Mouse (Mus musculus): Measurements from ENCODE around the gene Sec24a.
A peak's percentile ranks its signal among the peaks of the same experiment; 100 is the strongest.
"Not testable (repeated sequence)": the region's sequence is repeated elsewhere in the genome, so short reads cannot be mapped to it uniquely, and the experiment has no call there.

Sec24a gene

GRCm38 (mm10) chr11:51763213-51763907 lies at the start of gene Sec24a, which contains the start of gene Sar1b:
Sec24a (minus strand) TSS chr11:51763634.
Sar1b (plus strand) TSS chr11:51763687.
- DNase-seq (ENCODE audit: low spot score), result peak; percentile 84

DNA sequence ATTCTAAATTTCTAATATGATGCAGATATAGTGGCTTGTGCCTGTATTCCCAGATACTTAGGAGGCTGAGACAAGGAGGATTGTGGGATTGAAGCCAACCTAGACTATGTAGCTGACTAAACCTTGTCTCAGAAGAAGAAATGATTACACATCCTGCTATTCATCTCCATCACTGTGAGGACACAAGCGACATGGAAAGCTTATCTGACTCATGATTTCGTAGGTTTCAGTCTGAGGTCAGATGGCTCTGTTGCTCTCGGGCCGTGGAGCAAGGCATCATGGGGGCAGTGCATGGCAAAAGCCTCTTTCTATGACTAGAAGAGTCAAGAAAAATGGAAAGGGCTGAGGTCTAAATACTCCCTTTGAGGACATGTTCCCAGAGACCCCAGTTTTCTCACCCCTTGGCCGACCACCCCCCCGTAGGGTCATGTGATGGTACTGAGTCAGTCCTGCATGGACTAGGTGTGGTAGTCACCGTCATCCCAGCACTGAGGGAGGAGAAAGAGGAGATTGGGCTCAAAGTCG lies 48.6 kb upstream of the Sec24a start:
- DNase-seq (ENCODE audit: low spot score), result no peak

- no peak for DNase-seq (ENCODE audit: low spot score)
These were observed 47.8 kb upstream of the Sec24a start for GRCm38 (mm10) chr11:51811230-51811629.

DNA sequence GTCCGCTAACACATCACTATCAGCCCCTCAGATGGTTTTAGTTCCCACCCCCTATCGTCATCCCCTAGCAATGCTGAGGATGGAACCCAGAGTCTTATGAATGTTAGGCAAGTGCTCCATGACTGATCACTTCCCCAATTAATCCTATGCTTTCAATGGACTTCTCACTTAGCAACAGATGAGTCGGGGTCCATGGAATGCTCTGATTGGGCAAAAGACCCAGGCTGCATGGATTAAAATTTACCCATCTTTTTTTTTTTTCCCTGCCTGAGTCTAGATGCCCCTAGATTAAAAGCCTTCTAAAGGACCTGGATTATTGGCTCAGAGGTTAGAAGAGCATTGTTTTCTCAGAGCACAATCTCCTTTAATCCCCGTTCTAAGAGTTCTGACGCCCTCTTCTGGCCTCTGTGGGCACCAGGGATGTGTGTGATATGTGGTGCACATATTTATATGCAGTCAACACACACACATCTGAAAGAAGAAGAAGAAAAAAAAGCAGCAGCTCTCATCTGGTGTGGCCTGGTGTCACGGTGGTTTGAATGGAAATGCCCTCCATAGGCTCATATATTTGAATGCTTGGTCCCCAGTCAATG lies 46.3 kb upstream of the Sec24a start:
- peak; percentile 52 for DNase-seq (ENCODE audit: low spot score)

DNA sequence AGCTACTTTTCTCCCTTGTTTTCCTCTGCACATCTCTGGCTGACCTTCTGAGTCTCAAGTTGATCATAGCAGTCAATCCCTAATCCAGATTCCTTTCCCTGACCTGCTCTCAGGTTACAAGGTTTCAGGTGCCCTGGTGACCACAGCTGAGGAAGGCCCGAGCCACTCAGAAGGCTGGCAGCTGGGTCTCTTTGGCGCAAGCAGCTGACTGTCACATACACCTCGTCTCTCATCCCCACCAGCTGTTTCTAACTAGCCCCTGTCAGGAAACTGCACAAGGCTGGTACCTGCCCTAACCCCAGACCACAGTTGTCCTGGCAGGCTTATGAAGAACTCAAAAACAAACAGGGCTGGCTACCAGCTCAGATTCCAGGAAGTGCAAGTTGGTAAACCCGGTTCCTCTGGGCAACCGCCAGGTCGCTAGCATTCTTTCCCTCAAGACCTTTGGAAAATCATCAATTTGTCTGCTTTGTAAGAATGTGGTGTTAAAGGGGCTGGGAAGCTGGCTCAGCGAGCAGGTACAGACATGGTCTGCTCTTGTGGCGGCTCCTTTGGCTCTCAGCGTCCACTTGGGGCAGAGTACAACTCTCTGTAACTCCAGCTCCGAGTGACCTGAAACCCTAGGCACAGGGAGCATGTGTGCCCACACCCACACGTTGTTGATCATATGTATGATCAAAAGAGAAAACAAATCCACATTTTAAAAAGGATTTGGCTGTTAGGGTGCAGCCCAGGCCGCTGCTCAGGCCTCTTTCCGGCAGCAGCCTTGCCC lies 43.9 kb upstream of the Sec24a start:
- no peak for DNase-seq (ENCODE audit: low spot score)

DNA sequence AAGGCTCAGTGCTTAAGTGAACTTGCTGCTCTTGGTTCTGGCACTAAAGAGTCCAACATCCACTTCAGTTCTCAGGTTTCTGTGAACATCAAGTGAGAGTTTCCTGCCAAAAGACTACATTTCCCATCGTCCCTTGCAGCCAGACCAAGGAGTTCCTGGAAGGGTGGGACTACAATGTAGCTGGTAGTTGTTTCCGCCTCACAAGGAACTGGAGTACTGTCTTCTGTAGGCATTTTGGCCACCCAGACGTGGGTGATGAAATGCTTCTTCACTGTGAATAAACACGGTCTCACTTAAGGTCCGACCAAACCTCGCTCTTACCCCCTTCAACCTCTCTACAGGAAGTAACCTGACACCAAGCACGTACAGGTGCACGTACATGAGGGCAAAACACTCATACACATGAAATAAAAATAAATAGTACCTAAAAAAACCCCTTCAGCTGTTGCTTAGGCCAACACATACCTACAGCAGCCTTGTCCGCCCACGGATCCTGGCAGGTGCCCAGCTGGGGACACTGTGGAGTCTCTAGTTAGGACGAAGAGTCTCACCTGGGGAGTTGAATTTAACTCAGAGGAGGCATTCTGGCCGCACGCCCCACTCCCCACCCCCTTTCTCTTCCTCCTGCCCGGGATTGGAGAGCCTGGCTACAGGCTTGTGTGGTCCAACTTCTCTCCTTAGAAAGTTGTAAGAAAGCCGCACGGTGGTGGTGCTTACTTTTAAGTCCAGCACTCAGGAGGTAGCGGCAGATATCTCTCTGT lies 42.0 kb upstream of the Sec24a start:
- peak; percentile 94 for DNase-seq (ENCODE audit: low spot score)

GRCm38 (mm10) chr11:51800634-51801325 lies 37.3 kb upstream of the Sec24a start:
- DNase-seq (ENCODE audit: low spot score), result no peak

- DNase-seq (ENCODE audit: low spot score), result no peak
These were observed 32.8 kb upstream of the Sec24a start for GRCm38 (mm10) chr11:51796272-51796671.

DNA sequence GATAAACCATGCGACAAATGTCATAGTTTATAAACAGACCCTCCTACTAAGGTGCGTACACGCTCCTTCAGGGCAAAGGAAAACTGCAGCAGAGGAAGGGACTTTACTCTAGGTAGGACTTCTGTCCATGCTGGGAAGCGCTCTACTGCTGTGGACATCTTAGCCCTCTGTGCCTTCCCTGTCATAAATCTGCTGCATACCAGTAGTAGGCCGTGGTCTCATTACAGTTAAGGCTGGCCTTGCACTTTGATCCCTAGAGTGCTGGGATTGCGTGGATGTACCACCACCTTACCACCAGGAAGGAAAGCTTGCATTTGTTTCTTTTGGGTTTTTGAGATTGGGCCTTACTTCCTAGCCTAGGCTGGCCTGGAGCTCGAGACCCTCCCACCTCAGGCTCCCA lies 27.2 kb upstream of the Sec24a start:
- DNase-seq (ENCODE audit: low spot score), result no peak

- not testable (repeated sequence) for DNase-seq (ENCODE audit: low spot score)
These were observed 26.3 kb upstream of the Sec24a start for GRCm38 (mm10) chr11:51789735-51790134.

- peak; percentile 82 for DNase-seq (ENCODE audit: low spot score)
These were observed 22.5 kb upstream of the Sec24a start for GRCm38 (mm10) chr11:51785926-51786325.

DNA sequence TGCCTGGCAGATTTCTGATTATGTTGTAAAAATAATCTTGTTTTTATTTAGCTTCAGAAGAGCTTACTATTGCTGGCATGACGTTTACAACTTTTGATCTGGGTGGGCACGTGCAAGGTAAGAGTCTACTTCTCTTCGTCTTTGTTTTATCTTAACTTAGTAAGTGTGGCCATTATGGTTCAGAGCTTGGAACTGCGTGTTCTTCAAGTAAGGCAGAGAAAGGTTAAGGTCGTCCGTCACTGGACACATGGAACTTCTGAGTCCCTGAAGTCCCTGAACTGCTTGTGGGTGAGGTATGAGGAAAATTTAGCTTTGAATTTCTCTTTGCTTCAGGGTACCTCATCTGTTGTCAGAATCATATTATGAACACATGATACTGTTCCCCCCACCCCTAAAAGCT lies 19.3 kb upstream of the Sec24a start:
- no peak for DNase-seq (ENCODE audit: low spot score)

GRCm38 (mm10) chr11:51780773-51781267 lies 17.4 kb upstream of the Sec24a start:
- DNase-seq (ENCODE audit: low spot score), result no peak

DNA sequence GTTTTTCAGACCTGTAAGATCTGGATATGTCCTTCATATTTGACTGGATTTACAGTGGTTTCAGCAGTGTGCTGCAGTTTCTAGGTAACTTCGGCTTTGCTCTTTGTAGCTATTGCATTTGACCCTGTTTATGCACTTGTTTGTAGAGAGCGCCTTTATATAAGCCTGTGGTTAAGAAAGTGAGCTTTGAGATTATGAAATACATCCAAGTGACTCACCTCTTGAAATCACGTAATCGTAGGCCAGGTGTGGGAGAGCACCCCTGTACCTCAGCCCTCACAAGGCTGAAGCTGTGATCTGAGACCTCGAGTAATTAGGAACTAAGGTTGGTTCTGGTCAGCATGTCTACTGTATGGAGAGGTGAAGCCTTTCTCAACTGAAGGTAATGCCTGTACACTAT lies 14.0 kb upstream of the Sec24a start:
- DNase-seq (ENCODE audit: low spot score), result peak; percentile 53

- no peak for DNase-seq (ENCODE audit: low spot score)
These were observed 12.1 kb upstream of the Sec24a start for GRCm38 (mm10) chr11:51775507-51775906.

- DNase-seq (ENCODE audit: low spot score), result no peak
These were observed 4.9 kb upstream of the Sec24a start for GRCm38 (mm10) chr11:51768296-51768695.

GRCm38 (mm10) chr11:51767579-51768220 lies 4.3 kb upstream of the Sec24a start:
- no peak for DNase-seq (ENCODE audit: low spot score)

GRCm38 (mm10) chr11:51764816-51765215 lies 1.4 kb upstream of the Sec24a start:
- DNase-seq (ENCODE audit: low spot score), result no peak

GRCm38 (mm10) chr11:51763955-51764354 lies 521 bp upstream of the Sec24a start:
- DNase-seq (ENCODE audit: low spot score), result no peak

- no peak for DNase-seq (ENCODE audit: low spot score)
These were observed 2.2 kb downstream of the Sec24a start for GRCm38 (mm10) chr11:51761241-51761640.
